Mouse (Mus musculus): Measurements from ENCODE around the gene Atp10a.

GRCm38 (mm10) chr7:58801791-58802190 is 145.8 kb downstream of the Atp10a start:
- no peak for TF ChIP-seq CTCF (IDR thresholded peaks at IDR 0.05; ENCODE audit: borderline replicate concordance, extremely low read depth, insufficient read depth, insufficient read length)
- TF ChIP-seq POLR2A (IDR thresholded peaks at IDR 0.05; ENCODE audit: borderline replicate concordance, extremely low read depth, insufficient read depth, insufficient read length, poor library complexity, severe bottlenecking): no peak

All from brain, embryonic 14.5 days (tissue).